Comparison of ENCODE assay signal across 8 mouse cellular contexts in the genomic region with DNA sequence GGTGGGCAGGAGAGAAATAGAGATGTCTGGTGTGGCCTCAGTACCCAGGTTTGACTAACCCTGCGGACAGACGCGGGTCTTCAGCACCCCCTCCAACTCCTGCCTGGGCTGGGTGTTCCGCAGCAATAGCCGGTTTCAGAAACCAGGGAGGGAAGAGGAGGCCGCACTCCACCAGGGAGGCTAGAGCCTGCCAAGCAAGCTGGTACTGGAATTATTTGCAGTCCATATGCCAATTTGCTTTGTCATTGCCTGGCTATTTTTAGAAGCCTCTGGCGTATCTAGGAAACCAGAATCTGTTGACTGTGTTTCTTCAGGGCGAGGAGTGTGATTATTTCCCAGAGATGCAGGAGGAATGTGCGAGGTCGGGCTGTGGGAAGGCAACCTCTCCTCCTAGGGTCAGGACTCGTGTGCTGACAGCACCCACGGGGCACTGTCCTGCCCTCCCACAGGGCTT.
DNase-seq lines count a peak whose midpoint lies in the region; ATAC-seq and TF ChIP-seq lines count a peak whose summit lies in the region.

No protein-coding gene starts in this region.

- peak; percentile 43; the same call in 1 of the 2 replicates for ATAC-seq in intestine, embryonic 15.5 days
- no peak for ATAC-seq in intestine, postnatal 0 days
- 0 out of 2 replicates have a peak, but pooled peaks have one; percentile 18 for ATAC-seq in heart, embryonic 11.5 days (replicated peaks; ENCODE audit: insufficient number of reproducible peaks, low FRiP score, low TSS enrichment)
- ATAC-seq in megakaryocyte, adult 5-6 weeks (ENCODE audit: poor library complexity, severe bottlenecking): no peak

- WGBS in intestine, embryonic 15.5 days: 52% methylated on average over 12 of the region's 12 CpGs
- 54% methylated on average over 12 of the region's 12 CpGs for WGBS in intestine, postnatal 0 days
- 44% methylated on average over 12 of the region's 12 CpGs for WGBS in heart, embryonic 11.5 days (ENCODE audit: insufficient replicate concordance)
- WGBS in olfactory bulb, adult 2 months: 18% methylated on average over 12 of the region's 12 CpGs

- no peak overlapping the region for H3K4me3 ChIP-seq in intestine, embryonic 15.5 days (replicated peaks)
- H3K4me3 ChIP-seq in intestine, postnatal 0 days (ENCODE audit: low read depth, low read length): no peak overlapping the region
- no peak overlapping the region for H3K4me3 ChIP-seq in heart, embryonic 11.5 days (ENCODE audit: low read depth, low read length)
- H3K4me3 ChIP-seq in olfactory bulb, adult 2 months (ENCODE audit: insufficient read depth, low read depth, low read length): no peak overlapping the region

- DNase-seq in cerebellum, adult 9-10 months: peak; percentile 95
- DNase-seq in layer of hippocampus, postnatal 36 days: peak; percentile 71 to 76
- DNase-seq in thymus, postnatal 10 days (ENCODE audit: low spot score in 2 of 2): no peak

- no peak overlapping the region for H3K4me2 ChIP-seq in intestine, embryonic 15.5 days (replicated peaks)
- no peak overlapping the region for H3K4me2 ChIP-seq in intestine, postnatal 0 days (replicated peaks; ENCODE audit: low read depth)
- peak overlapping the region; percentile 41 for H3K4me2 ChIP-seq in heart, embryonic 11.5 days

- no peaks in the 10 kb centered on the region for H3K27me3 ChIP-seq in intestine, embryonic 15.5 days (replicated peaks)
- H3K27me3 ChIP-seq in intestine, postnatal 0 days (replicated peaks; ENCODE audit: control insufficient read depth, insufficient read depth, low read length): no peaks in the 10 kb centered on the region
- H3K27me3 ChIP-seq in heart, embryonic 11.5 days (ENCODE audit: control insufficient read depth, insufficient read depth, low read length): no peaks in the 10 kb centered on the region

- no peaks in the 10 kb centered on the region for H3K4me1 ChIP-seq in intestine, embryonic 15.5 days (replicated peaks)
- no peaks in the 10 kb centered on the region for H3K4me1 ChIP-seq in intestine, postnatal 0 days (replicated peaks; ENCODE audit: control insufficient read depth, insufficient read depth, low read length)
- peaks cover 15% of the 10 kb centered on the region for H3K4me1 ChIP-seq in heart, embryonic 11.5 days (ENCODE audit: control insufficient read depth, insufficient read depth, low read length)
- H3K4me1 ChIP-seq in olfactory bulb, adult 2 months (ENCODE audit: control insufficient read depth, insufficient read depth, low read length): peaks cover 11% of the 10 kb centered on the region

- no peaks in the 10 kb centered on the region for H3K9me3 ChIP-seq in intestine, embryonic 15.5 days
- H3K9me3 ChIP-seq in intestine, postnatal 0 days (ENCODE audit: control insufficient read depth): no peaks in the 10 kb centered on the region
- H3K9me3 ChIP-seq in heart, embryonic 11.5 days (replicated peaks; ENCODE audit: control insufficient read depth, low read length): no peaks in the 10 kb centered on the region

- no peaks in the 10 kb centered on the region for H3K36me3 ChIP-seq in intestine, embryonic 15.5 days
- no peaks in the 10 kb centered on the region for H3K36me3 ChIP-seq in intestine, postnatal 0 days (ENCODE audit: control insufficient read depth, insufficient read depth)
- H3K36me3 ChIP-seq in heart, embryonic 11.5 days (ENCODE audit: control insufficient read depth, insufficient read depth, low read length): no peaks in the 10 kb centered on the region

- TF ChIP-seq POLR2A in olfactory bulb, adult 2 months (IDR thresholded peaks at IDR 0.05; ENCODE audit: insufficient read depth, low read depth, low read length): no peak

- H3K9ac ChIP-seq in intestine, embryonic 15.5 days: no peak overlapping the region
- H3K9ac ChIP-seq in intestine, postnatal 0 days (ENCODE audit: low read depth, low read length): no peak overlapping the region
- H3K9ac ChIP-seq in heart, embryonic 11.5 days (ENCODE audit: low read depth, low read length): no peak overlapping the region

- no peak for TF ChIP-seq CTCF in intestine, postnatal 0 days (IDR thresholded peaks at IDR 0.05; ENCODE audit: low read depth)
- TF ChIP-seq CTCF in olfactory bulb, adult 2 months (IDR thresholded peaks at IDR 0.05; ENCODE audit: insufficient read depth, low read depth, low read length): no peak

- H3K27ac ChIP-seq in intestine, embryonic 15.5 days: no peak overlapping the region
- H3K27ac ChIP-seq in intestine, postnatal 0 days (ENCODE audit: low read depth, low read length): no peak overlapping the region
- H3K27ac ChIP-seq in heart, embryonic 11.5 days (ENCODE audit: low read depth, low read length): peak overlapping the region; percentile 62
- H3K27ac ChIP-seq in olfactory bulb, adult 2 months (ENCODE audit: insufficient read depth, low read depth, low read length): peak overlapping the region; percentile 93

Comparison
In these comparisons a context has a peak if more than half of its experiments do, and no peak if none do; other contexts are left out.
1. ATAC-seq: peak in intestine, embryonic 15.5 days (single experiment) and heart, embryonic 11.5 days (single experiment); none in intestine, postnatal 0 days (single experiment) and megakaryocyte, adult 5-6 weeks (single experiment).
2. H3K27ac ChIP-seq: peak in heart, embryonic 11.5 days (single experiment) and olfactory bulb, adult 2 months (single experiment); none in intestine, embryonic 15.5 days (single experiment) and intestine, postnatal 0 days (single experiment).
3. DNase-seq: peak in cerebellum, adult 9-10 months (single experiment) and layer of hippocampus, postnatal 36 days (2 of 2); none in thymus, postnatal 10 days (0 of 2).